Mouse (Mus musculus): ENCODE results near the gene Mapk11. TPM values are rescaled to one million over a fixed set of nuclear protein-coding genes. Genes with fewer than 3 reads are reported as not detected.
A peak's percentile ranks its signal among the peaks of the same experiment; 100 is the strongest.

Mapk11 gene
- polyA plus RNA-seq, 1 experiment from 2014 or later, result 46.8 TPM

GRCm38 (mm10) chr15:89140048-89140658 lies 9.3 kb downstream of the Mapk11 start:
- WGBS, result 0% methylated on average over 53 of the region's 53 CpGs

GRCm38 (mm10) chr15:89138531-89138930 lies 10.9 kb downstream of the Mapk11 start:
- peaks cover 7% of the 10 kb centered on the region for H3K27me3 ChIP-seq (replicated peaks; ENCODE audit: control insufficient read depth, insufficient read depth, low read length)
- peaks cover 16% of the 10 kb centered on the region for H3K4me1 ChIP-seq (replicated peaks; ENCODE audit: control insufficient read depth, insufficient read depth, low read length)
- no peak overlapping the region for H3K27ac ChIP-seq (ENCODE audit: low read length)
- no peak for ATAC-seq
- 95% methylated on average over 6 of the region's 6 CpGs for WGBS
- H3K36me3 ChIP-seq (ENCODE audit: control insufficient read depth, insufficient read depth), result no peaks in the 10 kb centered on the region
- no peaks in the 10 kb centered on the region for H3K9me3 ChIP-seq (ENCODE audit: control insufficient read depth, low read length)
- H3K4me3 ChIP-seq (replicated peaks; ENCODE audit: low read length), result no peak overlapping the region
- H3K4me2 ChIP-seq (ENCODE audit: low read length), result no peak overlapping the region
- no peak overlapping the region for H3K9ac ChIP-seq (replicated peaks; ENCODE audit: low read depth, low read length)

More at GRCm38 (mm10) chr15:89140048-89140658, 9.3 kb downstream of the Mapk11 start:
- peaks cover 7% of the 10 kb centered on the region for H3K27me3 ChIP-seq (replicated peaks; ENCODE audit: control insufficient read depth, insufficient read depth, low read length)
- peaks cover 16% of the 10 kb centered on the region for H3K4me1 ChIP-seq (replicated peaks; ENCODE audit: control insufficient read depth, insufficient read depth, low read length)
- peaks cover 3% of the 10 kb centered on the region; the same call in 1 of the 2 replicates for H3K36me3 ChIP-seq (ENCODE audit: control insufficient read depth, insufficient read depth)
- peak overlapping the region; percentile 95 for H3K4me2 ChIP-seq (ENCODE audit: low read length)
- H3K9me3 ChIP-seq (ENCODE audit: control insufficient read depth, low read length), result no peaks in the 10 kb centered on the region
- peak overlapping the region; percentile 50 for H3K4me3 ChIP-seq (replicated peaks; ENCODE audit: low read length)
- peak; percentile 50 for ATAC-seq
- no peak overlapping the region for H3K27ac ChIP-seq (ENCODE audit: low read length)
- peak overlapping the region; percentile 66 for H3K9ac ChIP-seq (replicated peaks; ENCODE audit: low read depth, low read length)

- Histone ChIP-seq H3K9ac (replicated peaks; ENCODE audit: low read depth, low read length) (no peak overlapping the region), H3K4me2 (ENCODE audit: low read length) (no peak overlapping the region), H3K36me3 (ENCODE audit: control insufficient read depth, insufficient read depth) (no peaks in the 10 kb centered on the region), H3K4me1 (replicated peaks; ENCODE audit: control insufficient read depth, insufficient read depth, low read length) (peaks cover 16% of the 10 kb centered on the region), H3K4me3 (replicated peaks; ENCODE audit: low read length) (no peak overlapping the region), H3K27ac (ENCODE audit: low read length) (no peak overlapping the region), H3K9me3 (ENCODE audit: control insufficient read depth, low read length) (no peaks in the 10 kb centered on the region), H3K27me3 (replicated peaks; ENCODE audit: control insufficient read depth, insufficient read depth, low read length) (peaks cover 7% of the 10 kb centered on the region)
- no peak for ATAC-seq
- 89% methylated on average over 7 of the region's 7 CpGs for WGBS
Observed at GRCm38 (mm10) chr15:89138046-89138405, 11.4 kb downstream of the Mapk11 start.

- Histone ChIP-seq H3K4me2 (ENCODE audit: low read length) (no peak overlapping the region), H3K4me3 (replicated peaks; ENCODE audit: low read length) (no peak overlapping the region), H3K36me3 (ENCODE audit: control insufficient read depth, insufficient read depth) (no peaks in the 10 kb centered on the region), H3K27ac (ENCODE audit: low read length) (no peak overlapping the region), H3K9ac (replicated peaks; ENCODE audit: low read depth, low read length) (no peak overlapping the region), H3K4me1 (replicated peaks; ENCODE audit: control insufficient read depth, insufficient read depth, low read length) (peaks cover 16% of the 10 kb centered on the region), H3K9me3 (ENCODE audit: control insufficient read depth, low read length) (no peaks in the 10 kb centered on the region), H3K27me3 (replicated peaks; ENCODE audit: control insufficient read depth, insufficient read depth, low read length) (peaks cover 7% of the 10 kb centered on the region)
- 75% methylated on average over 11 of the region's 11 CpGs for WGBS
- ATAC-seq, result no peak
Observed at GRCm38 (mm10) chr15:89137378-89138045, 11.9 kb downstream of the Mapk11 start.

GRCm38 (mm10) chr15:89136461-89137155 lies 12.8 kb downstream of the Mapk11 start:
- Histone ChIP-seq H3K4me3 (replicated peaks; ENCODE audit: low read length) (no peak overlapping the region), H3K27ac (ENCODE audit: low read length) (no peak overlapping the region), H3K4me2 (ENCODE audit: low read length) (no peak overlapping the region), H3K9ac (replicated peaks; ENCODE audit: low read depth, low read length) (no peak overlapping the region), H3K9me3 (ENCODE audit: control insufficient read depth, low read length) (no peaks in the 10 kb centered on the region), H3K4me1 (replicated peaks; ENCODE audit: control insufficient read depth, insufficient read depth, low read length) (peaks cover 16% of the 10 kb centered on the region), H3K36me3 (ENCODE audit: control insufficient read depth, insufficient read depth) (no peaks in the 10 kb centered on the region), H3K27me3 (replicated peaks; ENCODE audit: control insufficient read depth, insufficient read depth, low read length) (peaks cover 7% of the 10 kb centered on the region)
- ATAC-seq, result no peak
- WGBS, result 96% methylated on average over 4 of the region's 5 CpGs

- no peak overlapping the region for H3K4me2 ChIP-seq (ENCODE audit: low read length)
- H3K27ac ChIP-seq (ENCODE audit: low read length), result no peak overlapping the region
- WGBS, result 97% methylated on average over 3 of the region's 3 CpGs
- no peak overlapping the region for H3K4me3 ChIP-seq (replicated peaks; ENCODE audit: low read length)
- no peaks in the 10 kb centered on the region for H3K27me3 ChIP-seq (replicated peaks; ENCODE audit: control insufficient read depth, insufficient read depth, low read length)
- H3K36me3 ChIP-seq (ENCODE audit: control insufficient read depth, insufficient read depth), result no peaks in the 10 kb centered on the region
- no peaks in the 10 kb centered on the region for H3K9me3 ChIP-seq (ENCODE audit: control insufficient read depth, low read length)
- H3K9ac ChIP-seq (replicated peaks; ENCODE audit: low read depth, low read length), result no peak overlapping the region
- ATAC-seq, result no peak
- H3K4me1 ChIP-seq (replicated peaks; ENCODE audit: control insufficient read depth, insufficient read depth, low read length), result peaks cover 17% of the 10 kb centered on the region
Observed at GRCm38 (mm10) chr15:89131316-89131715, 18.1 kb downstream of the Mapk11 start.

GRCm38 (mm10) chr15:89130245-89130644 lies 19.2 kb downstream of the Mapk11 start:
- Histone ChIP-seq H3K4me3 (replicated peaks; ENCODE audit: low read length) (no peak overlapping the region), H3K36me3 (ENCODE audit: control insufficient read depth, insufficient read depth) (no peaks in the 10 kb centered on the region), H3K9me3 (ENCODE audit: control insufficient read depth, low read length) (no peaks in the 10 kb centered on the region), H3K9ac (replicated peaks; ENCODE audit: low read depth, low read length) (no peak overlapping the region), H3K4me2 (ENCODE audit: low read length) (no peak overlapping the region), H3K4me1 (replicated peaks; ENCODE audit: control insufficient read depth, insufficient read depth, low read length) (peaks cover 17% of the 10 kb centered on the region), H3K27ac (ENCODE audit: low read length) (no peak overlapping the region), H3K27me3 (replicated peaks; ENCODE audit: control insufficient read depth, insufficient read depth, low read length) (no peaks in the 10 kb centered on the region)
- no peak for ATAC-seq

- Histone ChIP-seq H3K9ac (replicated peaks; ENCODE audit: low read depth, low read length) (peak within 1 kb of the TSS; percentile 80), H3K4me2 (ENCODE audit: low read length) (peak within 1 kb of the TSS; percentile 92), H3K27me3 (replicated peaks; ENCODE audit: control insufficient read depth, insufficient read depth, low read length) (no peaks in the 10 kb centered on the region), H3K4me1 (replicated peaks; ENCODE audit: control insufficient read depth, insufficient read depth, low read length) (peaks cover 21% of the 10 kb centered on the region), H3K36me3 (ENCODE audit: control insufficient read depth, insufficient read depth) (no peaks in the 10 kb centered on the region), H3K27ac (ENCODE audit: low read length) (peak within 1 kb of the TSS; percentile 86), H3K4me3 (replicated peaks; ENCODE audit: low read length) (peak within 1 kb of the TSS; percentile 78), H3K9me3 (ENCODE audit: control insufficient read depth, low read length) (no peaks in the 10 kb centered on the region)
- peak; percentile 86 for ATAC-seq
- 4% methylated on average over 36 of the region's 36 CpGs for WGBS
Observed at GRCm38 (mm10) chr15:89128382-89129350, 20.8 kb downstream of the Mapk11 start, which contains the start of gene Hdac10. TSS of gene Hdac10 (minus strand) at chr15:89128700.
